Mouse (Mus musculus) heart, postnatal 14 days (tissue): ENCODE measurements around the gene Auts2. TPM values are rescaled to one million over a fixed set of nuclear protein-coding genes. Genes with fewer than 3 reads are reported as not detected.

ENCODE experiments used
- DNase-seq, 2 experiments: peaks; one replicate each; pipeline ENCODE4 v3.0.0; 2021 to 2022
- intact Hi-C: fragments of 180-260 bp; cut with DNase I; formaldehyde crosslinking; loops from one replicate; pipeline ENCODE4 v1.15.1; 2025
- total RNA-seq, 2 experiments: library from RNA; stranded (reverse); gene quantifications; 2 replicates each; pipeline ENCODE4 v1.2.3; 2021

Auts2 gene
- total RNA-seq, 2 experiments from 2014 or later, result 43.1 to 47.3 TPM

- intact Hi-C loops, result no loop called here
- DNase-seq, result no peak
Observed at GRCm38 (mm10) chr5:132140816-132141215, 402.3 kb downstream of the Auts2 start.

- DNase-seq, result no peak
- intact Hi-C loops, result no loop called here
Observed at GRCm38 (mm10) chr5:132135941-132136663, 407.0 kb downstream of the Auts2 start.

- intact Hi-C loops, result no loop called here
- DNase-seq, result no peak
Observed at GRCm38 (mm10) chr5:132131948-132132347, 411.2 kb downstream of the Auts2 start.

GRCm38 (mm10) chr5:132130577-132130976 is 412.6 kb downstream of the Auts2 start:
- no peak for DNase-seq
- intact Hi-C loops, result no loop called here

- intact Hi-C loops, result no loop called here
- no peak for DNase-seq
Observed at GRCm38 (mm10) chr5:132126626-132127025, 416.5 kb downstream of the Auts2 start.

- peak in 1 of 2 experiments; percentile 33 for DNase-seq
- intact Hi-C loops, result loop anchor here (10.0 kb wide), 3 partner anchors 581 to 1889 kb away; no protein-coding TSS in a partner anchor
Observed at GRCm38 (mm10) chr5:132115631-132116030, 427.5 kb downstream of the Auts2 start.

- no peak for DNase-seq
- intact Hi-C loops, result loop anchor here (10.0 kb wide), 3 partner anchors 580 to 1890 kb away; no protein-coding TSS in a partner anchor
Observed at GRCm38 (mm10) chr5:132114561-132115301, 428.4 kb downstream of the Auts2 start.

- intact Hi-C loops, result loop anchor here (10.0 kb wide), 3 partner anchors 579 to 1891 kb away; no protein-coding TSS in a partner anchor
- peak in 1 of 2 experiments; percentile 19 for DNase-seq
Observed at GRCm38 (mm10) chr5:132113480-132113879, 429.7 kb downstream of the Auts2 start.

- intact Hi-C loops, result loop anchor here (10.0 kb wide), 3 partner anchors 578 to 1892 kb away; no protein-coding TSS in a partner anchor
Observed at GRCm38 (mm10) chr5:132112666-132113065, 430.5 kb downstream of the Auts2 start.

GRCm38 (mm10) chr5:132102426-132102825 is 440.7 kb downstream of the Auts2 start:
- intact Hi-C loops, result no loop called here
- DNase-seq, result no peak

More at GRCm38 (mm10) chr5:132112666-132113065, 430.5 kb downstream of the Auts2 start:
- no peak for DNase-seq

- peak; percentile 18 to 42 for DNase-seq
- intact Hi-C loops, result no loop called here
Observed at GRCm38 (mm10) chr5:132098461-132098860, 444.7 kb downstream of the Auts2 start.

- no peak for DNase-seq
- intact Hi-C loops, result no loop called here
Observed at GRCm38 (mm10) chr5:132092721-132093120, 450.4 kb downstream of the Auts2 start.

- intact Hi-C loops, result no loop called here
- DNase-seq, result no peak
Observed at GRCm38 (mm10) chr5:132089496-132090250, 453.5 kb downstream of the Auts2 start.

- DNase-seq, result no peak
- intact Hi-C loops, result no loop called here
Observed at GRCm38 (mm10) chr5:132088585-132088984, 454.6 kb downstream of the Auts2 start.

GRCm38 (mm10) chr5:132083753-132084326 is 459.3 kb downstream of the Auts2 start:
- no peak for DNase-seq
- intact Hi-C loops, result no loop called here

GRCm38 (mm10) chr5:132075942-132076341 is 467.2 kb downstream of the Auts2 start:
- intact Hi-C loops, result no loop called here
- DNase-seq, result no peak

GRCm38 (mm10) chr5:132074724-132075374 is 468.3 kb downstream of the Auts2 start:
- intact Hi-C loops, result no loop called here
- peak; percentile 54 to 55 for DNase-seq

GRCm38 (mm10) chr5:132074360-132074723 is 468.8 kb downstream of the Auts2 start:
- DNase-seq, result peak in 1 of 2 experiments; percentile 7
- intact Hi-C loops, result no loop called here

GRCm38 (mm10) chr5:132073677-132074359 is 469.3 kb downstream of the Auts2 start:
- intact Hi-C loops, result no loop called here
- no peak for DNase-seq
